Mouse (Mus musculus) embryonic stem cell, embryonic (primary cell): ENCODE results near the gene Babam2.
"Not testable (repeated sequence)": the region's sequence is repeated elsewhere in the genome, so short reads cannot be mapped to it uniquely, and the experiment has no call there.

Source experiments
- CTCF ChIA-PET, 4 experiments: fragments of 300-600 bp in 2 of 4; fragments of 350-600 bp in 2 of 4; sonication (Branson Sonifier 250); formaldehyde crosslinking; loops; one replicate each; lab custom pipeline; 2022; ENCODE audit warnings: inconsistent platforms in 2 of 4; lab: Charles Lee
- POLR2A ChIA-PET, 4 experiments: fragments of 300-600 bp in 2 of 4; fragments of 350-600 bp in 2 of 4; sonication (Branson Sonifier 250); formaldehyde crosslinking; loops; one replicate each; lab custom pipeline; 2022; ENCODE audit warnings: antibody characterized with exemption in 4 of 4, inconsistent platforms in 1 of 4; lab: Charles Lee

The Babam2 gene

GRCm38 (mm10) chr5:31967526-31967925 is 270.0 kb downstream of the Babam2 start:
- CTCF ChIA-PET: no interaction called here
- POLR2A ChIA-PET: interaction anchor here in 1 of 4 experiments (0.7 kb wide), 1 partner anchor 463 kb away, joined by 3 read pairs; no protein-coding TSS in a partner anchor

GRCm38 (mm10) chr5:31968046-31968506 is 270.6 kb downstream of the Babam2 start:
- POLR2A ChIA-PET: interaction anchor here in 1 of 4 experiments (0.5 kb wide), 1 partner anchor 11 kb away, joined by 3 read pairs; no protein-coding TSS in a partner anchor
- CTCF ChIA-PET: no interaction called here

GRCm38 (mm10) chr5:31972416-31972815 is 274.9 kb downstream of the Babam2 start:
- POLR2A ChIA-PET, CTCF ChIA-PET: not testable (repeated sequence)

GRCm38 (mm10) chr5:31974614-31975168 is 277.2 kb downstream of the Babam2 start:
- ChIA-PET CTCF (interaction anchor here in 1 of 4 experiments (0.6 kb wide), 1 partner anchor 87 kb away, joined by 3 read pairs; no protein-coding TSS in a partner anchor), POLR2A (interaction anchor here in 1 of 4 experiments (0.8 to 1.3 kb wide), 3 partner anchors 9 to 13 kb away, joined by 3 to 5 read pairs (median 3); no protein-coding TSS in a partner anchor)

GRCm38 (mm10) chr5:31982061-31982460 is 284.6 kb downstream of the Babam2 start:
- ChIA-PET CTCF (no interaction called here), POLR2A (interaction anchor here in 1 of 4 experiments (0.6 kb wide), 1 partner anchor 189 kb away, joined by 6 read pairs; no protein-coding TSS in a partner anchor)

- ChIA-PET POLR2A (interaction anchor here in 1 of 4 experiments (0.6 to 1.5 kb wide), 3 partner anchors 19 to 381 kb away, joined by 3 to 4 read pairs (median 4); no protein-coding TSS in a partner anchor), CTCF (no interaction called here)
Measured at GRCm38 (mm10) chr5:31983161-31983560, 285.7 kb downstream of the Babam2 start.

GRCm38 (mm10) chr5:31983817-31984368 is 286.4 kb downstream of the Babam2 start:
- POLR2A ChIA-PET: interaction anchor here in 1 of 4 experiments (0.6 to 1.5 kb wide), 3 partner anchors 20 to 382 kb away, joined by 3 to 4 read pairs (median 4); no protein-coding TSS in a partner anchor
- CTCF ChIA-PET: interaction anchor here in 1 of 4 experiments (0.6 kb wide), 1 partner anchor 58 kb away, joined by 11 read pairs; no protein-coding TSS in a partner anchor

GRCm38 (mm10) chr5:31984369-31984961 is 287.0 kb downstream of the Babam2 start:
- ChIA-PET POLR2A (interaction anchor here in 3 of 4 experiments (0.6 to 0.7 kb wide), 3 partner anchors 20 to 123 kb away, joined by 3 to 7 read pairs (median 3); no protein-coding TSS in a partner anchor), CTCF (interaction anchor here in 1 of 4 experiments (0.6 kb wide), 1 partner anchor 58 kb away, joined by 11 read pairs; no protein-coding TSS in a partner anchor)

- CTCF ChIA-PET: interaction anchor here in 1 of 4 experiments (0.7 kb wide), 1 partner anchor 458 kb away, joined by 5 read pairs; no protein-coding TSS in a partner anchor
- POLR2A ChIA-PET: interaction anchor here in 3 of 4 experiments (0.6 to 0.7 kb wide), 4 partner anchors 19 to 122 kb away, joined by 3 to 7 read pairs (median 3); no protein-coding TSS in a partner anchor
Measured at GRCm38 (mm10) chr5:31985021-31985420, 287.5 kb downstream of the Babam2 start.

GRCm38 (mm10) chr5:31987541-31988307 is 290.2 kb downstream of the Babam2 start:
- ChIA-PET POLR2A (interaction anchor here in 1 of 4 experiments (1.2 kb wide), 1 partner anchor 45 kb away, joined by 8 read pairs; no protein-coding TSS in a partner anchor), CTCF (no interaction called here)

- ChIA-PET CTCF (no interaction called here), POLR2A (interaction anchor here in 1 of 4 experiments (0.6 kb wide), 1 partner anchor 142 kb away, joined by 5 read pairs; no protein-coding TSS in a partner anchor)
Measured at GRCm38 (mm10) chr5:31997189-31997954, 299.9 kb downstream of the Babam2 start.

GRCm38 (mm10) chr5:31998806-31999205 is 301.3 kb downstream of the Babam2 start:
- POLR2A ChIA-PET: no interaction called here
- CTCF ChIA-PET: no interaction called here

GRCm38 (mm10) chr5:32000076-32000475 is 302.6 kb downstream of the Babam2 start:
- POLR2A ChIA-PET: no interaction called here
- CTCF ChIA-PET: no interaction called here

GRCm38 (mm10) chr5:32001266-32001665 is 303.8 kb downstream of the Babam2 start:
- CTCF ChIA-PET: no interaction called here
- POLR2A ChIA-PET: no interaction called here

- ChIA-PET POLR2A (no interaction called here), CTCF (no interaction called here)
Measured at GRCm38 (mm10) chr5:32001771-32002170, 304.3 kb downstream of the Babam2 start.

- CTCF ChIA-PET: interaction anchor here in 1 of 4 experiments (0.6 kb wide), 1 partner anchor 467 kb away, joined by 4 read pairs; no protein-coding TSS in a partner anchor
- POLR2A ChIA-PET: no interaction called here
Measured at GRCm38 (mm10) chr5:32008401-32008800, 310.9 kb downstream of the Babam2 start.

GRCm38 (mm10) chr5:32010056-32010455 is 312.6 kb downstream of the Babam2 start:
- POLR2A ChIA-PET: no interaction called here
- CTCF ChIA-PET: interaction anchor here in 1 of 4 experiments (0.6 kb wide), 1 partner anchor 130 kb away, joined by 3 read pairs; no protein-coding TSS in a partner anchor
